Mouse (Mus musculus) lung, embryonic 15.5 days (tissue): ENCODE measurements around the gene Hdac9. TPM values are rescaled to one million over a fixed set of nuclear protein-coding genes. Genes with fewer than 3 reads are reported as not detected.

ENCODE experiments used
- polyA plus RNA-seq: library from polyadenylated mRNA; unstranded; fragments of >200 nt; fragmentation: Nextera tagmentation; extraction: Ambion mirVana; gene quantifications from 2 replicates; pipeline ENCODE4 v1.2.1, GENCODE M21; 2015

Hdac9 gene
- polyA plus RNA-seq, 1 experiment from 2014 or later, result 7.5 TPM

Other genes with a start within 250 kb of the Hdac9 start
- gene Prps1l1, start 67.7 kb upstream of the Hdac9 start, polyA plus RNA-seq, result not detected in 2 replicates
- gene Snx13, start 130.1 kb upstream of the Hdac9 start, polyA plus RNA-seq, result 26.9 and 29.2 TPM in 2 replicates